Mouse (Mus musculus) right cerebral cortex, adult 18-20 months (tissue): ENCODE results near the gene Ptpn7.
"Not testable (repeated sequence)": the region's sequence is repeated elsewhere in the genome, so short reads cannot be mapped to it uniquely, and the experiment has no call there.

ENCODE experiments used
- DNase-seq: peaks from one replicate; pipeline ENCODE4 v3.0.0; 2022; ENCODE audit warnings: mixed read lengths

Ptpn7 gene

DNA sequence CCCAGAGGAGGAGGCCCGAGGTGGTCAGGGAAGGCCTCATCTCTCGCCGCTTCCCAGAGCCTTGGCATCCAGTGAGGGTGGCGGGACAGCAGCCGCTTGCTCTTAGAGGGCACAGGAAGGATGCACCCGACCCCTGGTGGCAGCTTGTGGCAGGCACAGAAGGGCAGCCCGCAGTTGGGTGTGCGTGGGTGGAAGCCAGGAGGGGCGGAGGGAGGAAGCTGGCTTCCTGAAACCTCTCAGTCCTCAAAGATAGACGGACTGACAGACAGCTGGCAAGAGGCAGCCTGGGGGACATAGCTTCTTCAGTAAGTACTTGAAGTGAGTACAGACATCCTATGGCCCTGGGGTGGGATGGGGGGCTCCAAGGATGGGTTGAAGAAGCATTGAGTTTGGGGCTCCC is at the start of gene Ptpn7:
Gene Ptpn7 (plus strand): TSS at position 228 of the 400 bp plus-strand sequence.
- DNase-seq = peak; percentile 42

DNA sequence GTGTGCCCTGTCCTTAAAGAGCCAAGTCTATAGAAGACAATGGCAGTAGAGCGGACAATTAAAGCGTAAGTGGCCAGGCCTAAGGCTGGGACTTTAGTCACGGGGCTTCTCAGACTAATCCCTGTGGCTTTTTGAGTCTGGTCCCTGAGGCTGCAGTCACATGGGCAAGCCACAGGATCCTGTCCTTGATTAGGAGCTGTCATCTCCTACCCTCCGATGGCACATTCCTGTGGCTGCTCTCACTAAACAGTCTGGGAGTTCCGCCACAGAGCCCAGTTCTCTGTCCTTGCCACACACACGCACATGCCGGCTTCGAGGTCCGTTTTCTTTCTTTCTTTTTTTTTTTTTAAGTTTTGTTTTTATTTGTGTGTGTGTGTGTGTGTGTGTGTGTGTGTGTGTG is 49.0 kb upstream of the Ptpn7 start:
- no peak for DNase-seq

DNA sequence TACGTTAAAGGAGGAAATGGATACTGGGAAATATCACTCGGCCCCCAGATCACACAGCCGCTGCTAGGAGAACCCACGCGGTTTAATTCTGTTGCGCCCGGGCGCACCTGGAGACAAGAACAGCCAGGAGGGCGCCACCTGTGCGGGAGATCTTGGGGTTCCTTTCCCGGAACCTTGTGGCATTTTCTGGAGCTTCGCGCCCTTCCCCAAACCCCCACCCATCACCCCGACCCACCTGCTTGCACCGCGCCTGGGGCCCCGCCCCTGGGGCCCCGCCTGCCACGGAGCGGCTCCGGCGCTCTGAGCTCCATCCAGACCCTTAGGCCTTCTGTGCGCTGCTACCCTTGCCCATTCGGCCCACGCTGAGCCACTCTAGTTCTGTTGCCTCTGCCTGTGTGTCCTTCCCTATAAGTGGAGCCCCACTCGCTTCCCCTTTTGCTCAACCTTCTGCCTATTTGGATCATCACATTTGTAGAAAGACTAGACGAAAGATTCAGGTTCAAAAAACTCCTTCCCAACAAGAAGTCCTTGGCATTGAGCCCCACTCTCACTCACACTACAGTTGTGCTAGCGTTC is 47.1 kb upstream of the Ptpn7 start:
- no peak for DNase-seq

DNA sequence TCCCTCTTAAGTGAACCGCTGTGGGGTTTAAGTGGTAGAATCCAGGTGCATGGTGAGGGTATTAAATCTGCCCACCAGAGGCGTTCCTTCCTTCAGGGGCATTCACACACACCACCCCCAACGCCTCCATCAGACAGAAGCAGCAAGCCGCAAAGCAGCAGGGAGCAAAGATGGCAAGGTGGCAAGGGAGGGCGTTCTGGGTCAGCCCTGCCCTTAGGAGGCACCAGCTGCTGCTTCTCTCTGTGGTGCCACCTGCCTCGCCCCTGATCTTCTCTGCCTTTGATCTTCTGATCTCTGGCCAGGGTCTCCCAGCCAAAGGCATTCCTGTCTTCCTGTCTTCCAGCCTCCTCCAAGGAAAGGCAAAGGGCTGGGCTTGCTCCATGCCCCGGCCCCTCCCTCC is 46.5 kb upstream of the Ptpn7 start:
- DNase-seq = no peak

DNA sequence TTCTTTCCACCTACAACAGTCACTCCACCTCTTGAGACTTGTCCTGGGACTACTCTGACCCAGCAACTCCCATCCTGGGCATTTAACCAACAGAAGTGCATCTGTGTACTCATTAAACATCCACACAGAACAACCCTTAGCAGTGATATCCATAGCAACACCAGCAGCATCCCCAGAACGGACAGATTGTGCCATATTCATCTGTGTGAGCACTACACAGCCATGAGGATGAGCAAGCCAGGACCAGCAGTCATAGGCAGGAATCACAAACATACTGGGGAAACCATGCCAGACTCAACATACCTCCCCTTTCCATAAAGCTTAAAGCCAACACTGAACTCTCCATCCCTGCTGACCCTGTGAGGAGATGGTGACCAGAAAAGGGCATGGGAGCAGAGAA is 45.1 kb upstream of the Ptpn7 start:
- no peak for DNase-seq

DNA sequence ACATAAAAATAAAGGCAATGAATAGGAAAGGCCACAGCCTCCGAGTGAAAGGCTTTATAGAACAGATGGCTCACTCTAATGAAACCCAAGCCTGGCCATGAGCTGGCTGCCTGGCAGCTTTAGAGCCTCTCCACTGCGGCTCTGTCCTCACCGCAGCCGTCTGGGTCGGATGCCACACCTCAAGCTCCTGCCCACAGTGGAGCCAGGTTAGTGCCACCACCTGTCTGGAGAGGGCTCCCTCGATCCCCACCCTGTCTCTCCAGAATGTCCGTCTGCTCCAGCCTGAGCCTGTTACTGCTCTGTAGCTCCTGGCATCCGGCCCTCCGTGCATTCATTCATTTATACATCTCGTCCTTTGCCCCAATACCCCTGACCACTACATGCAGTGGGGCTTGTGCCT is 42.9 kb upstream of the Ptpn7 start:
- no peak for DNase-seq

DNA sequence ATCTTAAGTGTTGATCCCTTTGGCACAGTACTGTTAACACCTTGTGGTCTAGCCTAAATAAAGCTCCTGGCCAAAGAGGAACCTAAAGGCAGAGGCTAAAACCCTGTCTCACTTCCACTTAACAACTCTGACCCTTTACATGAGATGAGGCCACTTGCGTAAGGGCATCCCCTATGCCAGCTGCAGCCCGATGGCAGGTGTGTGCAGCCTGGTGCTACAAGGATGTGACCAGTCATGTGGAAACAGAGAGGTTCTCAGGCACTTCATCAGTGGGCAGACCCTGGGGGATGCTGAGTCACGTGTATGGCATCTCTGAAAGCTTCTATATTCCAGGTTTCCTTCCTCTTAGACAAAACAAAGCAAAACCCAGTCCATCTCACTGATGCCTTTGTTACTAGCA is 41.6 kb upstream of the Ptpn7 start:
- DNase-seq = no peak

DNA sequence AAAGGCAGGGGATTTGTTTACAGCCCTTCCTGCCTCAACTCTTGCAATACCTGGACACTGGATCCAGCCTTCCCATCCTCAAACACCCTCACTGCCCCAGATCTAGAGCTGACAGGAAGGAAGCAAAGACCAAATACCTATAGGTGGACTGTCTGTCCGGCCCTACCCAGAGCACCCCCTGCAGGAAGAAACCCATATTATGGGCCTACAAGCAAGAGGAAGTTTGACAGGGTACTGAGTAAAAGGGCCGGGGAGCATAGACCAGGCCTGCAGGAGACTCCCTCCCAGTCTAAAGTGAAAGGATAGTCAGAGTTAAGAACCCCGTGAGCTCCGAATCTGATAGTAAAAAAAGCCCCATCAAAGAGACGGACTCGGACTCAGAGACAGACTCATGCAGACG is 37.8 kb upstream of the Ptpn7 start:
- no peak for DNase-seq

DNA sequence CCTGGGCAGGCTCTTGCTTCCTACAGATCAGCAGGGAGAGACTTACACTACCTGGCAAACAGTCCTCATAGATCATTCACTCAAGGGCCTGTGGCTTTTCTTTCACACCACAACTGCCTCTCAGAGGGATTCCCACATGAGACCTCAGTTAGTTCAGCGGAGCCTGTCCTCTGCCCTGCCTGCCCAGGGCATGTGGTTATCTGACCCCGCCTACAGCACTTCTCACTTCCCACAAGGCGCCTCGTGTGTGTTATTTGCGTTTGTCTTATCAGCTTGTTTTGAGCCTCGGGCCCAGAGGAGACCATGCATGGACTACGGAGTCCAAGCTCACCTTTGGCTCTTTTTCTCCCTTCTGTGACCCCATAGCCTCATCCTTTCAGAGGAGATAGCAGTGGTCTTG is 37.3 kb upstream of the Ptpn7 start:
- DNase-seq = no peak

DNA sequence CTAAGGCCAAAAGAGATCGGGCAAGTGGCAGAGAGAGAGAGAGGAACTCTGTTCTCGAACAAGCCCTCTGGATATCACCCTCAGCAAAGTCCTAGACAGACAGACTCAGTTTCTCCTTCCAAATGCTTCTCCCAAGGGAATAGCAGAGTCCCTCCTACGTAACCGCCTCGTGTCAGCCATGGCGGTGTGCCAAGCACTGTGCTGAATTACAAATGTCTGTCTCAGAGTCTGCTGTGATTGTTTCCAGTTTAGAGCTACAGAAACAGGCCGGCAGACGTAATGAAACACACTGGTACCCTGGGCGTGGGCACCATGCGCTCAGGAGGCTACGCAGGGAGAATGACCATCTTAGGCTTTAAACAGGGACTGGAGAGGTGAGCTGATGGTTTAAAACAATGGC is 36.2 kb upstream of the Ptpn7 start:
- DNase-seq = peak; percentile 28

DNA sequence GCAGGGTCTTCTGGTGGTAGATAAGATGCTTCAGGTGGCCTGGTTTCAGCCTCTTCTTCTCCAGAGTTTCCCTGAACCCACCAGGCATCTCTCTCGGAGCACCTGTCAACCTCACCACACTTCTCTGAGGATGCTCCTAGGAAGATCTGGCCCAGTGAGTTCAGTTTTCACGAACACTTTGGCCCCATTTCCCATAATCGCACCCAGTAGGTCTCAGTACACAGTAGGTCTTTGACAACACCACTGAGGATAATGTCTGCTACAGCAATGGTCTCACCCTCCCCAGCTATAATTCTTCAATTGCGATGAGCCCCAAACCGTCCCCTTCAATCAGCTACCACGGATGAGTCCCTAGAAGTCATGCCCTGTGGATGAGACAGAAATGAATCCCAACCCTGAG is 35.1 kb upstream of the Ptpn7 start:
- DNase-seq = no peak

DNA sequence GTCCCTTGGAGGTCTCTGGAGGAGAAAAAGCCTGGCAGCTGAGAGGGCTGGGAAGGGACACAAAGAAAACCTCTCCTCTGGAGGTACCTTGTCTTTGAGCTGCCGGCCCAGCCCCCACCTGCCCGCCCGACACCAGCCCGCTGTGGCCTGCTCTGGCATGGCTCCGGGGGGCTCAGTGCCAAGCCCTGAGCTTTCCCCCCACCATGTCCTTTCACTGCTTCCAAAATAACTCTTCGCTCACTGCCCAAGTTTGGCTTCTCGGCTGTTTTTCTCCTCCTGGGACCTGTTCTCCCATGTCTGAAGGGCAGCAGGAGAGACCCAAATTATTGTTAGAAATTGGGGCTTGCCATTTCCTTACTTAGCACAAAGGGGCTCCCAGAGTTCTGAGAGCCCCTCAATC is 34.1 kb upstream of the Ptpn7 start:
- no peak for DNase-seq

DNA sequence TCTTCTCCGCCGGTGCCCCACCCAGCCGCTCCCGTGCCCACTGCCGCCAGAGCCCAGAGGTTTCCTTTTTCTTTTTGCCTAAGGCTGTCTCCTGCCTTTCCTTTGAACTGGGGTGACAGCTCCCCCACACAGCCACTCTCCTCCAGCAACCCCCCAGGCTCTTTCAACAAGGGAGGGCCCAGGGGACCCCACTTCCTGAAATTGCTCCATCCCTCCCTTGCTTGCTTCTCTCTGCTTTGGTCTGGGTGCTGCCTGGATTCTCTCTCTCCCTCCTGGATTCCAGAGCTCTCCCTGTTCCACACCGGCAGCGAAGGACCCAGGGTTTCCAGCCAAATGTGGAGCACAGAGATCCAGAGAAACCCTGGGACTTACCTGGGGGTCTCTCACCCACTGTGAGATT is 32.1 kb upstream of the Ptpn7 start:
- DNase-seq = no peak

DNA sequence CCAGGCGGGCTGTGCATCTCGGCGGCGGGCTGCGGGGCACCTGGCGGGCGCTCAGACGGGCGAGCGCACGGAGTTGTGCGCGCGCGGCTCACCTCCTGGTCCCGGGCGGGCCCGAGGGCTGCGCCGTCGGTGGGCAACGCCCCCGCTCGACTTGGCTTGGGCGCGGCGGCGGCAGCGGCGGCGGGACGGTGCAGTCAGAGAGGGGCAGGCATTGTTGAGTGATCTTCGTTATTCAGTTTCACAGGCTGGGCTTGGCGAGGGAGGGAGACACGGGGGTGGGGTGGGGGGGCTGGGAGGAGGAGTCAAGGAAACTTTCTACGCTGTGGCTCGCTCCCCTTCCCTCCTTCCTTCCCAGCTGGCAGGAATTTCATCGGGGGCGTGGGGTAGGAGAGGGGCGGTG is 27.4 kb upstream of the Ptpn7 start, which contains the start of gene Lgr6:
Gene Lgr6 (minus strand): TSS at position 153 of the 400 bp plus-strand sequence.
- DNase-seq = no peak

DNA sequence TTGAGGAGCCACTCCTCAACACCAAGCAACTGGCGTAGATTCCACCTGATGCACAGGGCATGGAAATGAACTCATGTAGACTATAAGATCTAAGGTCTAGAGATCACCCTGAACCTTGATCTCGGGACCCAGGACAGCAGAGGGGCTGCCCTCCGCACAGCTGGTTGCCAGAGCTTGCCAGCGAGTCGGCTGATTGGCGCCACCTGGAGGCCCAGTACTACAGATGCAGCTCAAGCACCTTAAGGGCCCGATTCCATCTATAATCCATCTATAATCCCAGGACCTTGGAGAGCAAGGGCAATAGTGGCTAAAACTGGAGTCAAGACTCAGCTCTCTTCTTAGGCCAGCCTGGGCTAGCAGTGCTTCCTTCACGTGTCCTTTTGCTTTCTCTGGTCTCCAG is 26.5 kb upstream of the Ptpn7 start:
- peak; percentile 54 for DNase-seq

DNA sequence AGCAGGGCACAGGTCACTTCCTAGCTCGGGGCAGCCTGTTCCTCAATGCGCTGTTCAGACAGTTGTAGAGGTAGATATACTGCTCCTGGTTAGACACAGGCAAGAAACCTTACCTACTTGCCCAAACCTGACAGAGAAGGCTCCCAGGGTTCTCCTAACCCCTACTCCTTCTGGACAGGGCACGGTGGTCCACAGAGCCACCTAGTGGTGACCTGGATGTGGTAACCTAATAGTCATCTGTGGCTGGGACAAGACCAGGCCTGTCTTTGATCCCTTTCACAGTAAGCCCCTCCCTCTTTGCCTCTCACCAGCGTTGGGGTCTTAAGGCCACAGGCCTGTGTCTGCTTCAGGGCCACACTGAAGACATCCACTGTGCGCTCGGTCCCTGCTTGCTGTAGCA is 23.9 kb upstream of the Ptpn7 start:
- no peak for DNase-seq

DNA sequence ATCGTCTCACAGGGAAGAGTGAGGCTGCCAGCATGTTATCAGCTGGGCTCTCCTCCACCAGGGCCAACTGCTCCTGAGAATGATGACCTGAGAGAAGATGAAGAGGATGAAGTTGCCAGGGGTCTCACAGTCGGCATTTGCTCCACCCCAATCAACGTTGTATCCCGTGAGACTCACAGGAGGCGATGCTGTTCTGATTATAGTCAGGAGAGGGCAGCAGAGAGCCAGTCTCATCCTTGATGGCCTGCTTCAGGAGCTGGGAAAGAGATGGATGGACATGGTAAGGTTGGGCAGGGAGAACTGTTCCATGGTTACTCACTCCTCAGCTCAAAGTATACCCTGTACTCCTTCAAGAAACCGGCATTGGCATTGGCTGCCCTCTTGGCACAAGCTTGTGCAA is 22.4 kb upstream of the Ptpn7 start:
- DNase-seq = peak; percentile 58

DNA sequence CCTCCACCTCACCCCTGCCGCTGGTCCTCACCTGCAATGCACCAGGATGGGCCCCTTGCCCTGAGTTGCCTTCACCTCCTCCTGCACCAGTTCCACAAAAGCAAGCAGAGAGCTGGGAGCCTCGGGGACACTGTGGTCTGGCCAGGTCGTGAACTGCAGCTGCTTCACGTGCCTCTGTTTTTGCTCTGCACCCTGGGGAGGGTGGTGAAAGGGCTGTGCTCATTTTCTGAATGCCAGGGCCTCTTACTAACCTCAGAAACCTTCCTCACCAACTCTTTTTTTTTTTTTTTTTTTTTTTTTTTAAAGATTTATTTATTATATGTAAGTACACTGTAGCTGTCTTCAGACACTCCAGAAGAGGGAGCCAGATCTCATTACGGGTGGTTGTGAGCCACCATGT is 21.2 kb upstream of the Ptpn7 start:
- DNase-seq = not testable (repeated sequence)

DNA sequence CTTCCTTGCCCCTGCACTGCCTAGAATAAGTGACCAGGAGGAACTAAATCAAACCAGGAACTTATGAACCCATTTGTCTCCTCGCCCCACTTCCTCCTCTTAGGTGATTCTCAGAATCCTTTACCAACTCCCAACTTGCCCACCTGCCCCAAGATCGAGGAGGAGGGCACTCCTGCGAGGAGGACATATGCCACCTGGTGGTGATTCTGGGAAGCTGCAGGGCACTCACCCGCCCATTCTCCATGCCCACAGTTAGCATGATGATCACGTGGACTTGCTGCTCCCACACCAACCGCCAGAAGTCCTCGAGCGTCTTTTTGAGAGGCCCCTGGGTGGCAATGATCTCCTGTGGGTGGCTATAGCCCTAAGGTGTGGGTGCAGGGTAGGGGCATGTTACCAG is 19.8 kb upstream of the Ptpn7 start:
- peak; percentile 40 for DNase-seq

DNA sequence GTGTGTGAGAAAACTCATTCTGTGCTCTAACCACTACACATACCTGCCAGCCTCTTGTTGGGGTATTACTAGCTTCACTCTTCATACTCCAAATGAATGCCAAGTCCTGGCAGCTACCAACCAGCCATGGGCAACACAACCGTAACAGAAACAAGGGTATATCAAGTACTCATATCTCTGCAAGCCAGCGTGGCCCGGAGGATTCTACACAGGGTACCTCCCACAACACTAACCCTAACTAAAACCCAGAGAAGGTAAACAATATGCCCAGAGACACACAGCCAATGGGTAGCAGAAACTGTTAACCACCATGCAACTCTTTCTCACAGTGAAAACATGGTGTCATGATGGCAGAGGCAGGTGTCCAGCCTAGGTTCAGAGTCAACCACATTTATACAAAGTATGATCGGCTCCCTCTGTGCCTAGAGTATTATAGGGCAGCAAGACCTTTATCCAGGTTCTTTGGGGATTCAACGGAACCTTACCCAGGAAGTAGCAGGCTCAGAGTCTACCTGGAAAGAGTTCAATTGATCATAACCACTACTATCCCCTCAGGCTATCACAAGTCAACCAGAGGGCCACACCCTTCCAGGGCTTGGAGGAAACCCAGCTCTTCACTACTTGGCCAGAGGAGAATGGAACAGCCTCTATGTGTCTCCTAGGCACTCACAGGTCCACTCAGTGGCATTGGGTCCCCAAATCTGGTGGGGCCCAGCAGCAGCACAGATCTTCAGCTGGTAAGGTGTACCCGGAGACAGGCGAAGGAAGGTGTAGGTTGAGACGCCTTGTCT is 7.7 kb upstream of the Ptpn7 start:
- no peak for DNase-seq

DNA sequence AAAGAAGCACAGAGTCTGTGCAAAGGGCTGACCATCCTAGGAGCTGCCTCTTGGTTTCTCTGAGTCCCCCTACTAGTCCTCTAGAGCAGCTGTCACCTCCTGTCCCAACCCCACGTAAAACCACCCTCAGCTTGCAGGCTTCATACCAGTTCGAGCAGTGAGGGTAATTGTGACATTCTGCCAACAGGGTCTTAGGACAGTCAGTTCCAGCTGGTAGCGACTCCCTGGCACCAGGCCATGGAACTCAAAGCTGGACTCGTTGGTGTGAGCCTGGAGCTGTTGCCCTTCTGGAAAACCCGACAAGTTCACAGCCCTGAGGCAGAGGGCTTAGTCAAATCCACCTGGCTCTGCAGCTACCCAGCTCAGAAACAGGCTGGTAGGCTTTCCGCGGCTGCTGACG is 6.5 kb upstream of the Ptpn7 start:
- DNase-seq = no peak

DNA sequence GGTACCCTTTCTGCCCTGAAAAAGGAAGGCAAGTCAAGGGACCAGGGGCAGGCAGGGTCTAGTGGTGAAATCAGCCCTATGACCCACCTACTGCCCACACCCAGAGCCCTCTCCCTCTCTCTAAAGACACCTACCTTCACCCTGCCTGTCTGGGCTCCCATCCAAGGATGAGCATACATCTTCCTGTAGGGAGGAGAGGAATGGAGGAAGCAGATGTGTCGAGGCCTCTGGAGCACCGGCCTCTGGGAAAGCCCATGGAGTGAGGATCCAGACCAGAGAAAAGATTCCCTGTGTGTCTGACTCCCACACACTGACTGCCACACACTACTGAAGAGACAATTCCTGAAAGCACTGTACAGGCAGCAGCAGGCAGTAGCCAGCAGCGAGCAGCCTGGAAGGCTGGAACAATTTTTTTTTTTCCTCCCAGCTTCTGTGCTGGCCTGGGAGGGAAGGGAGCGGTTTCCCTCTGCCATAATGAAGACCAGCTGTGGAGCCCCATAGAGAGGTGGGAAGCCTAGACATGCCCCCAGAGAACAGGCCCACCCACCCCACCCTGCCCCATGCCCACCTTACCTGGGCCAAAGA is 6.0 kb upstream of the Ptpn7 start:
- peak; percentile 31 for DNase-seq

DNA sequence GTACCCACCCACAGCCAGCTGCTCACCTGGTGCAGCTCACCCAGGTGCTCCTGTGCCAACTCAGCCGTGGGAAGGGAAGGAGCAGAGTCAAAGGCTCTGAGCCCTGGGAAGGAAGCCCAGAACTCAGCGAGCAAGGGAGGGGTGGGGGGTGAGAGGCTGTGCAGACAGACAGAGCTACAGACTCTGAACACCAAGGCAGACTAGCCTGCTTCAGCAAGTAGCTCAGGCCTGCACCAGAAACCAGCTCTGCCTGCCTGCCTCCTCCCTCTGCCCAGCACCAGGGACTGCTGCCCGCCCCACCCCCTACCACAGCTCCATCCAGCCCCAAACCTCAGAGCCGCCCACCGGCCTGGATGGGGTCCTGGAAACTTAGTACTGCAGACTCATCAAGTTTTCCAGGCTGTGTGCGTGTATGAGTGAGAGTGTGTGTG is 4.5 kb upstream of the Ptpn7 start:
- DNase-seq = no peak

DNA sequence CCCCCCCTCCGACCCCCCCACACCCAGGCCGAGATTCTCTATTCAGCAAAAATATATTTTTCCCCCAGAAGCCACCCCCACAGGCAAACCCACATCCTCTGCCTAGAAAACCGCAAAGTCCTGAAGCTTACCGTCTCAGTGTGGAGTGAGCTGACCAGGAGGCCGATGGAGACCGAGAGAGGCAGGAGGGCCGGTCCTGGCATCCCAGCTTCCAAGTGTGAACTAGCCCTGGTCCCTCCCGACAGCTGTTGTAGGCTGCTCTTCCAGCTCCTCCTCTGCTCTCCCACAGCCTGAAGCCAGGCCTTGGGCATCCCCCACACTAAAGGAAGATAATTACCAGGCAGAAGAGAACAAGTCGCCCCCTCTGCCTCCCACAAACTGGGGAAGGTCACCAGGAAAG is 3.5 kb upstream of the Ptpn7 start:
- no peak for DNase-seq
